Comparison of ENCODE assay signal across 17 mouse cellular contexts in genomic region chr3:88235616-88236015, GRCm38 (mm10). TPM values are rescaled to one million over a fixed set of nuclear protein-coding genes. Genes with fewer than 3 reads are reported as not detected.
DNase-seq lines count a peak whose midpoint lies in the region; ATAC-seq and TF ChIP-seq lines count a peak whose summit lies in the region.
"Had no signal": no experiment of that assay in that cellular context is flagged by ENCODE, and none has a peak within 500 bp of the region (broad histone marks: within the 10 kb centered on the region; RNA-seq: fewer than 3 reads in every experiment).

No protein-coding gene starts in this region.

- peak; percentile 11 to 32 for DNase-seq in cerebellum, postnatal 25 days
- no peak for DNase-seq in cerebellum, postnatal 36 days
- no peak for DNase-seq in midbrain, postnatal 0 days (ENCODE audit: low spot score)
- DNase-seq: gastrocnemius, postnatal 25 days; heart, postnatal 14 days; lung, adult 2 months; right cerebral cortex, adult 18-20 months had no signal

- H3K9me3 ChIP-seq in midbrain, embryonic 13.5 days = no peaks in the 10 kb centered on the region
- no peaks in the 10 kb centered on the region for H3K9me3 ChIP-seq in midbrain, postnatal 0 days (ENCODE audit: low read length)
- no peaks in the 10 kb centered on the region for H3K9me3 ChIP-seq in forebrain, embryonic 15.5 days
- H3K9me3 ChIP-seq in neural tube, embryonic 15.5 days (replicated peaks) = no peaks in the 10 kb centered on the region
- no peaks in the 10 kb centered on the region for H3K9me3 ChIP-seq in heart, embryonic 11.5 days (replicated peaks; ENCODE audit: control insufficient read depth, low read length)
- H3K9me3 ChIP-seq: embryonic facial prominence, embryonic 13.5 days; intestine, embryonic 15.5 days; limb, embryonic 15.5 days had no signal

- H3K4me3 ChIP-seq in midbrain, embryonic 13.5 days (replicated peaks) = no peak overlapping the region
- H3K4me3 ChIP-seq in midbrain, postnatal 0 days (ENCODE audit: low read depth, low read length) = no peak overlapping the region
- H3K4me3 ChIP-seq in forebrain, embryonic 15.5 days = no peak overlapping the region
- no peak overlapping the region for H3K4me3 ChIP-seq in neural tube, embryonic 15.5 days (replicated peaks)
- no peak overlapping the region for H3K4me3 ChIP-seq in heart, embryonic 11.5 days (ENCODE audit: low read depth, low read length)
- H3K4me3 ChIP-seq: embryonic facial prominence, embryonic 13.5 days; intestine, embryonic 15.5 days; limb, embryonic 15.5 days had no signal

- TF ChIP-seq CTCF in midbrain, postnatal 0 days (IDR thresholded peaks at IDR 0.05) = no peak

- H3K36me3 ChIP-seq in midbrain, embryonic 13.5 days = 0 out of 2 replicates have a peak, but pooled peaks cover 1% of the 10 kb centered on the region
- H3K36me3 ChIP-seq in midbrain, postnatal 0 days (ENCODE audit: insufficient read depth, low read length) = no peaks in the 10 kb centered on the region
- H3K36me3 ChIP-seq in forebrain, embryonic 15.5 days = peaks cover 3% of the 10 kb centered on the region; the same call in 1 of the 2 replicates
- H3K36me3 ChIP-seq in neural tube, embryonic 15.5 days = 0 out of 2 replicates have a peak, but pooled peaks cover under 1% of the 10 kb centered on the region
- H3K36me3 ChIP-seq in heart, embryonic 11.5 days (ENCODE audit: control insufficient read depth, insufficient read depth, low read length) = no peaks in the 10 kb centered on the region
- H3K36me3 ChIP-seq: embryonic facial prominence, embryonic 13.5 days; intestine, embryonic 15.5 days; limb, embryonic 15.5 days had no signal

- H3K4me2 ChIP-seq in midbrain, embryonic 13.5 days (replicated peaks) = no peak overlapping the region
- no peak overlapping the region for H3K4me2 ChIP-seq in midbrain, postnatal 0 days (ENCODE audit: low read depth, low read length, poor library complexity, severe bottlenecking)
- no peak overlapping the region for H3K4me2 ChIP-seq in forebrain, embryonic 15.5 days (replicated peaks)
- no peak overlapping the region for H3K4me2 ChIP-seq in neural tube, embryonic 15.5 days
- H3K4me2 ChIP-seq in heart, embryonic 11.5 days = no peak overlapping the region
- H3K4me2 ChIP-seq: embryonic facial prominence, embryonic 13.5 days; intestine, embryonic 15.5 days; limb, embryonic 15.5 days had no signal

- H3K27ac ChIP-seq in midbrain, embryonic 13.5 days = peak overlapping the region; percentile 10; the same call in 1 of the 2 replicates
- H3K27ac ChIP-seq in midbrain, postnatal 0 days (ENCODE audit: low read depth, low read length) = no peak overlapping the region
- peak overlapping the region; percentile 99 for H3K27ac ChIP-seq in forebrain, embryonic 15.5 days (replicated peaks)
- H3K27ac ChIP-seq in neural tube, embryonic 15.5 days (replicated peaks) = peak overlapping the region; percentile 98
- H3K27ac ChIP-seq in heart, embryonic 11.5 days (ENCODE audit: low read depth, low read length) = no peak overlapping the region
- H3K27ac ChIP-seq: embryonic facial prominence, embryonic 13.5 days; intestine, embryonic 15.5 days; limb, embryonic 15.5 days; stomach, postnatal 0 days had no signal

- H3K4me1 ChIP-seq in midbrain, embryonic 13.5 days (replicated peaks) = peaks cover 86% of the 10 kb centered on the region
- H3K4me1 ChIP-seq in midbrain, postnatal 0 days (ENCODE audit: insufficient read depth, low read length) = no peaks in the 10 kb centered on the region
- peaks cover 93% of the 10 kb centered on the region for H3K4me1 ChIP-seq in forebrain, embryonic 15.5 days
- peaks cover 72% of the 10 kb centered on the region for H3K4me1 ChIP-seq in neural tube, embryonic 15.5 days
- H3K4me1 ChIP-seq in heart, embryonic 11.5 days (ENCODE audit: control insufficient read depth, insufficient read depth, low read length) = no peaks in the 10 kb centered on the region
- H3K4me1 ChIP-seq: embryonic facial prominence, embryonic 13.5 days; intestine, embryonic 15.5 days had no signal

- ATAC-seq in midbrain, embryonic 13.5 days = no peak
- ATAC-seq in midbrain, postnatal 0 days (ENCODE audit: low FRiP score) = no peak
- no peak for ATAC-seq in forebrain, embryonic 15.5 days (replicated peaks)
- no peak for ATAC-seq in neural tube, embryonic 15.5 days (ENCODE audit: low FRiP score)
- ATAC-seq in heart, embryonic 11.5 days (replicated peaks; ENCODE audit: insufficient number of reproducible peaks, low FRiP score, low TSS enrichment) = no peak
- ATAC-seq: intestine, embryonic 15.5 days had no signal

- 0 out of 2 replicates have a peak overlapping the region, but pooled peaks have one; percentile 7 for H3K9ac ChIP-seq in midbrain, embryonic 13.5 days (replicated peaks)
- H3K9ac ChIP-seq in midbrain, postnatal 0 days (replicated peaks; ENCODE audit: low read length, poor library complexity, severe bottlenecking) = no peak overlapping the region
- no peak overlapping the region for H3K9ac ChIP-seq in forebrain, embryonic 15.5 days (replicated peaks)
- no peak overlapping the region for H3K9ac ChIP-seq in neural tube, embryonic 15.5 days (replicated peaks)
- no peak overlapping the region for H3K9ac ChIP-seq in heart, embryonic 11.5 days (ENCODE audit: low read depth, low read length)
- H3K9ac ChIP-seq: embryonic facial prominence, embryonic 13.5 days; intestine, embryonic 15.5 days; limb, embryonic 15.5 days had no signal

- peaks cover 52% of the 10 kb centered on the region for H3K27me3 ChIP-seq in midbrain, embryonic 13.5 days
- H3K27me3 ChIP-seq in midbrain, postnatal 0 days (ENCODE audit: insufficient read depth, low read length) = peaks cover 4% of the 10 kb centered on the region; the same call in 1 of the 2 replicates
- no peaks in the 10 kb centered on the region for H3K27me3 ChIP-seq in forebrain, embryonic 15.5 days
- H3K27me3 ChIP-seq in neural tube, embryonic 15.5 days (replicated peaks) = peaks cover 8% of the 10 kb centered on the region; the same call in 1 of the 2 replicates
- peaks cover 81% of the 10 kb centered on the region for H3K27me3 ChIP-seq in heart, embryonic 11.5 days (ENCODE audit: control insufficient read depth, insufficient read depth, low read length)

- 25% methylated on average over 2 of the region's 2 CpGs for WGBS in midbrain, embryonic 13.5 days
- WGBS in midbrain, postnatal 0 days = 61% methylated on average over 2 of the region's 2 CpGs
- 42% methylated on average over 2 of the region's 2 CpGs for WGBS in forebrain, embryonic 15.5 days
- 17% methylated on average over 2 of the region's 2 CpGs for WGBS in neural tube, embryonic 15.5 days
- 53% methylated on average over 2 of the region's 2 CpGs for WGBS in heart, embryonic 11.5 days (ENCODE audit: insufficient replicate concordance)

RNA-seq across cellular contexts. Expression of gene Rhbg, which starts 18.9 kb away (rescaled TPM):
- 0.12 TPM in 1 of 2 replicates, not detected in the other for polyA plus RNA-seq in midbrain, embryonic 13.5 days (2015; fragmentation: Nextera tagmentation; extraction: Ambion mirVana)
- total RNA-seq in midbrain, postnatal 0 days (2014; rRNA removed) = 0.94 and 1.0 TPM in 2 replicates
- 0.21 and 0.41 TPM in 2 replicates for polyA plus RNA-seq in midbrain, postnatal 0 days (2015; fragmentation: Nextera tagmentation; extraction: Ambion mirVana)
- 0.10 and 0.14 TPM in 2 replicates for polyA plus RNA-seq in forebrain, embryonic 15.5 days (2015; fragmentation: Nextera tagmentation; extraction: Ambion mirVana)
- polyA plus RNA-seq in neural tube, embryonic 15.5 days (2015; fragmentation: Nextera tagmentation; extraction: Ambion mirVana) = 0.78 and 0.83 TPM in 2 replicates
- 0.10 TPM in 1 of 2 replicates, not detected in the other for polyA plus RNA-seq in heart, embryonic 11.5 days (2014; fragmentation: Nextera tagmentation; extraction: Ambion mirVana)
- total RNA-seq: gastrocnemius, postnatal 25 days; heart, postnatal 14 days had no signal
- polyA plus RNA-seq: C2C12 had no signal

RNA-seq across cellular contexts. Expression of gene Gm38392, which starts 51.4 kb away (rescaled TPM):
- 0.16 TPM in 1 of 2 replicates, not detected in the other for polyA plus RNA-seq in midbrain, embryonic 13.5 days (2015; fragmentation: Nextera tagmentation; extraction: Ambion mirVana)
- not detected in 2 replicates for total RNA-seq in midbrain, postnatal 0 days (2014; rRNA removed)
- polyA plus RNA-seq in midbrain, postnatal 0 days (2015; fragmentation: Nextera tagmentation; extraction: Ambion mirVana) = 0.20 and 0.21 TPM in 2 replicates
- 0.23 TPM in 1 of 2 replicates, not detected in the other for polyA plus RNA-seq in forebrain, embryonic 15.5 days (2015; fragmentation: Nextera tagmentation; extraction: Ambion mirVana)
- polyA plus RNA-seq in neural tube, embryonic 15.5 days (2015; fragmentation: Nextera tagmentation; extraction: Ambion mirVana) = 0.26 TPM in 1 of 2 replicates, not detected in the other
- polyA plus RNA-seq in heart, embryonic 11.5 days (2014; fragmentation: Nextera tagmentation; extraction: Ambion mirVana) = 0.31 TPM in 1 of 2 replicates, not detected in the other
- polyA plus RNA-seq: C2C12; spleen, adult 2 months had no signal

Comparison
In these comparisons a context has a peak if more than half of its experiments do, and no peak if none do; other contexts are left out.
1. DNase-seq: peak in cerebellum, postnatal 25 days (2 of 2); none in cerebellum, postnatal 36 days (0 of 2) and midbrain, postnatal 0 days (single experiment).
2. H3K27ac ChIP-seq: peak in midbrain, embryonic 13.5 days (single experiment), forebrain, embryonic 15.5 days (single experiment) and neural tube, embryonic 15.5 days (single experiment); none in midbrain, postnatal 0 days (single experiment) and heart, embryonic 11.5 days (single experiment).